Mouse (Mus musculus): ENCODE measurements around the gene Adamtsl5. TPM values are rescaled to one million over a fixed set of nuclear protein-coding genes. Genes with fewer than 3 reads are reported as not detected.

Gene Adamtsl5
- polyA plus RNA-seq, 1 experiment from 2014 or later, result 0.27 TPM

GRCm38 (mm10) chr10:80368392-80368791 lies 20.2 kb upstream of the Adamtsl5 start:
- peaks cover 49% of the 10 kb centered on the region for H3K27me3 ChIP-seq (ENCODE audit: poor library complexity, severe bottlenecking)
- H3K9me3 ChIP-seq, result 0 out of 2 replicates have a peak, but pooled peaks cover 5% of the 10 kb centered on the region
- WGBS, result 92% methylated on average over 6 of the region's 6 CpGs
- no peaks in the 10 kb centered on the region for H3K36me3 ChIP-seq (replicated peaks)
- DNase-seq (ENCODE audit: extremely low spot score, low spot score), result no peak
- peaks cover 24% of the 10 kb centered on the region for H3K4me1 ChIP-seq
- H3K27ac ChIP-seq, result no peak overlapping the region
- H3K4me3 ChIP-seq, result no peak overlapping the region

- no peak overlapping the region for H3K4me3 ChIP-seq
- peaks cover 24% of the 10 kb centered on the region for H3K4me1 ChIP-seq
- no peaks in the 10 kb centered on the region for H3K36me3 ChIP-seq (replicated peaks)
- H3K27me3 ChIP-seq (ENCODE audit: poor library complexity, severe bottlenecking), result peaks cover 49% of the 10 kb centered on the region
- 0 out of 2 replicates have a peak, but pooled peaks cover 5% of the 10 kb centered on the region for H3K9me3 ChIP-seq
- no peak overlapping the region for H3K27ac ChIP-seq
- WGBS, result 74% methylated on average over 5 of the region's 5 CpGs
- no peak for DNase-seq (ENCODE audit: extremely low spot score, low spot score)
These were observed 19.7 kb upstream of the Adamtsl5 start for GRCm38 (mm10) chr10:80367954-80368353.

- peaks cover 62% of the 10 kb centered on the region for H3K27me3 ChIP-seq (ENCODE audit: poor library complexity, severe bottlenecking)
- WGBS, result 73% methylated on average over 6 of the region's 6 CpGs
- H3K27ac ChIP-seq, result no peak overlapping the region
- DNase-seq (ENCODE audit: extremely low spot score, low spot score), result no peak
- peaks cover 9% of the 10 kb centered on the region for H3K4me1 ChIP-seq
- no peaks in the 10 kb centered on the region for H3K36me3 ChIP-seq (replicated peaks)
- H3K9me3 ChIP-seq, result 0 out of 2 replicates have a peak, but pooled peaks cover 5% of the 10 kb centered on the region
- H3K4me3 ChIP-seq, result no peak overlapping the region
These were observed 17.5 kb upstream of the Adamtsl5 start for GRCm38 (mm10) chr10:80365736-80366135.

- Histone ChIP-seq H3K4me3 (0 out of 2 replicates have a peak overlapping the region, but pooled peaks have one; percentile 3), H3K9me3 (0 out of 2 replicates have a peak, but pooled peaks cover 5% of the 10 kb centered on the region), H3K27me3 (ENCODE audit: poor library complexity, severe bottlenecking) (peaks cover 83% of the 10 kb centered on the region), H3K27ac (no peak overlapping the region), H3K36me3 (replicated peaks) (no peaks in the 10 kb centered on the region), H3K4me1 (peaks cover 9% of the 10 kb centered on the region)
- WGBS, result 45% methylated on average over 6 of the region's 6 CpGs
- DNase-seq (ENCODE audit: extremely low spot score, low spot score), result no peak
These were observed 15.5 kb upstream of the Adamtsl5 start for GRCm38 (mm10) chr10:80363734-80364133.

GRCm38 (mm10) chr10:80357994-80358639 lies 9.9 kb upstream of the Adamtsl5 start:
- Histone ChIP-seq H3K36me3 (replicated peaks) (no peaks in the 10 kb centered on the region), H3K27me3 (ENCODE audit: poor library complexity, severe bottlenecking) (peaks cover 98% of the 10 kb centered on the region), H3K4me3 (peak overlapping the region; percentile 37), H3K4me1 (peaks cover 32% of the 10 kb centered on the region), H3K9me3 (no peaks in the 10 kb centered on the region), H3K27ac (no peak overlapping the region)
- DNase-seq (ENCODE audit: extremely low spot score, low spot score), result no peak
- whole genome bisulfite sequencing, result 9% methylated on average over 30 of the region's 31 CpGs

GRCm38 (mm10) chr10:80357336-80357735 lies 9.1 kb upstream of the Adamtsl5 start:
- H3K27me3 ChIP-seq (ENCODE audit: poor library complexity, severe bottlenecking), result peaks cover 98% of the 10 kb centered on the region
- DNase-seq (ENCODE audit: extremely low spot score, low spot score), result no peak
- no peak overlapping the region for H3K27ac ChIP-seq
- 30% methylated on average over 7 of the region's 7 CpGs for WGBS
- no peaks in the 10 kb centered on the region for H3K9me3 ChIP-seq
- no peaks in the 10 kb centered on the region for H3K36me3 ChIP-seq (replicated peaks)
- H3K4me1 ChIP-seq, result peaks cover 32% of the 10 kb centered on the region
- peak overlapping the region; percentile 37; the same call in 1 of the 2 replicates for H3K4me3 ChIP-seq

- WGBS, result 1% methylated on average over 34 of the region's 34 CpGs
These were observed 8.5 kb upstream of the Adamtsl5 start for GRCm38 (mm10) chr10:80356737-80357136.

GRCm38 (mm10) chr10:80356001-80356682 lies 7.9 kb upstream of the Adamtsl5 start, which contains the start of gene Plk5:
Gene Plk5, plus strand, starts transcription at chr10:80356459.
- Histone ChIP-seq H3K27me3 (ENCODE audit: poor library complexity, severe bottlenecking) (peaks cover 100% of the 10 kb centered on the region), H3K27ac (no peak within 1 kb of the TSS), H3K9me3 (no peaks in the 10 kb centered on the region), H3K4me1 (peaks cover 32% of the 10 kb centered on the region), H3K36me3 (replicated peaks) (no peaks in the 10 kb centered on the region), H3K4me3 (peak within 1 kb of the TSS; percentile 49)
- no peak for DNase-seq (ENCODE audit: extremely low spot score, low spot score)
- under 1% methylated on average over 53 of the region's 53 CpGs for WGBS

More at GRCm38 (mm10) chr10:80356737-80357136, 8.5 kb upstream of the Adamtsl5 start:
- H3K4me3 ChIP-seq, result peak overlapping the region; percentile 49
- H3K4me1 ChIP-seq, result peaks cover 32% of the 10 kb centered on the region
- no peak for DNase-seq (ENCODE audit: extremely low spot score, low spot score)
- no peak overlapping the region for H3K27ac ChIP-seq
- H3K9me3 ChIP-seq, result no peaks in the 10 kb centered on the region
- peaks cover 100% of the 10 kb centered on the region for H3K27me3 ChIP-seq (ENCODE audit: poor library complexity, severe bottlenecking)
- H3K36me3 ChIP-seq (replicated peaks), result no peaks in the 10 kb centered on the region

GRCm38 (mm10) chr10:80355431-80355830 lies 7.2 kb upstream of the Adamtsl5 start:
- no peak overlapping the region for H3K4me3 ChIP-seq
- DNase-seq (ENCODE audit: extremely low spot score, low spot score), result no peak
- 6% methylated on average over 9 of the region's 9 CpGs for WGBS

GRCm38 (mm10) chr10:80352727-80353126 lies 4.5 kb upstream of the Adamtsl5 start:
- DNase-seq (ENCODE audit: extremely low spot score, low spot score), result no peak
- H3K27me3 ChIP-seq (ENCODE audit: poor library complexity, severe bottlenecking), result peaks cover 100% of the 10 kb centered on the region
- 73% methylated on average over 8 of the region's 8 CpGs for WGBS
- H3K9me3 ChIP-seq, result no peaks in the 10 kb centered on the region
- no peak overlapping the region for H3K4me3 ChIP-seq
- no peaks in the 10 kb centered on the region for H3K36me3 ChIP-seq (replicated peaks)
- H3K27ac ChIP-seq, result no peak overlapping the region
- H3K4me1 ChIP-seq, result peaks cover 45% of the 10 kb centered on the region

More at GRCm38 (mm10) chr10:80355431-80355830, 7.2 kb upstream of the Adamtsl5 start:
- H3K4me1 ChIP-seq, result peaks cover 32% of the 10 kb centered on the region
- peaks cover 100% of the 10 kb centered on the region for H3K27me3 ChIP-seq (ENCODE audit: poor library complexity, severe bottlenecking)
- no peak overlapping the region for H3K27ac ChIP-seq
- no peaks in the 10 kb centered on the region for H3K36me3 ChIP-seq (replicated peaks)
- H3K9me3 ChIP-seq, result no peaks in the 10 kb centered on the region

- H3K4me1 ChIP-seq, result peaks cover 42% of the 10 kb centered on the region
- H3K27me3 ChIP-seq (ENCODE audit: poor library complexity, severe bottlenecking), result peaks cover 100% of the 10 kb centered on the region
- no peak overlapping the region for H3K4me3 ChIP-seq
- no peak for DNase-seq (ENCODE audit: extremely low spot score, low spot score)
- WGBS, result 20% methylated on average over 11 of the region's 11 CpGs
- no peak overlapping the region for H3K27ac ChIP-seq
- no peaks in the 10 kb centered on the region for H3K36me3 ChIP-seq (replicated peaks)
- no peaks in the 10 kb centered on the region for H3K9me3 ChIP-seq
These were observed 3.7 kb upstream of the Adamtsl5 start for GRCm38 (mm10) chr10:80351896-80352295.

GRCm38 (mm10) chr10:80350292-80350691 lies 2.1 kb upstream of the Adamtsl5 start:
- DNase-seq (ENCODE audit: extremely low spot score, low spot score), result peak; percentile 83
- Histone ChIP-seq H3K27me3 (ENCODE audit: poor library complexity, severe bottlenecking) (peaks cover 100% of the 10 kb centered on the region), H3K27ac (no peak overlapping the region), H3K4me3 (peak overlapping the region; percentile 2; the same call in 1 of the 2 replicates), H3K9me3 (no peaks in the 10 kb centered on the region), H3K36me3 (replicated peaks) (no peaks in the 10 kb centered on the region), H3K4me1 (peaks cover 28% of the 10 kb centered on the region)
- 2% methylated on average over 7 of the region's 7 CpGs for WGBS

- no peak for DNase-seq (ENCODE audit: extremely low spot score, low spot score)
- H3K4me3 ChIP-seq, result peak overlapping the region; percentile 44
- no peak overlapping the region for H3K27ac ChIP-seq
- H3K36me3 ChIP-seq (replicated peaks), result no peaks in the 10 kb centered on the region
- peaks cover 38% of the 10 kb centered on the region for H3K4me1 ChIP-seq
- H3K27me3 ChIP-seq (ENCODE audit: poor library complexity, severe bottlenecking), result peaks cover 100% of the 10 kb centered on the region
- H3K9me3 ChIP-seq, result no peaks in the 10 kb centered on the region
- WGBS, result 16% methylated on average over 26 of the region's 26 CpGs
These were observed 769 bp upstream of the Adamtsl5 start for GRCm38 (mm10) chr10:80348981-80349380.
